Mouse (Mus musculus) retina, embryonic 14.5 days (tissue): ENCODE results near the gene Mtmr14.

ENCODE experiments used
- DNase-seq: peaks from one replicate; pipeline ENCODE4 v3.0.0-alpha.2; 2015; ENCODE audit warnings: low spot score

The Mtmr14 gene

GRCm38 (mm10) chr6:113281676-113282075, 44.0 kb downstream of the Mtmr14 start:
- peak; percentile 12 for DNase-seq

GRCm38 (mm10) chr6:113282101-113282802, 44.6 kb downstream of the Mtmr14 start, which contains the start of gene Cpne9:
Cpne9 (plus strand) TSS chr6:113282307.
- DNase-seq, result peak; percentile 75

GRCm38 (mm10) chr6:113282969-113283368, 45.3 kb downstream of the Mtmr14 start:
- peak; percentile 21 for DNase-seq

GRCm38 (mm10) chr6:113283500-113283899, 45.9 kb downstream of the Mtmr14 start:
- DNase-seq, result no peak

GRCm38 (mm10) chr6:113284931-113285330, 47.3 kb downstream of the Mtmr14 start:
- DNase-seq, result no peak

- no peak for DNase-seq
Observed at GRCm38 (mm10) chr6:113286316-113286715, 48.7 kb downstream of the Mtmr14 start.

- DNase-seq, result no peak
Observed at GRCm38 (mm10) chr6:113287236-113287635, 49.6 kb downstream of the Mtmr14 start.

GRCm38 (mm10) chr6:113289346-113289745, 51.7 kb downstream of the Mtmr14 start:
- DNase-seq, result no peak

GRCm38 (mm10) chr6:113290346-113290745, 52.7 kb downstream of the Mtmr14 start:
- DNase-seq, result no peak

GRCm38 (mm10) chr6:113292938-113293337, 55.3 kb downstream of the Mtmr14 start:
- DNase-seq, result no peak

- DNase-seq, result no peak
Observed at GRCm38 (mm10) chr6:113296046-113296445, 58.4 kb downstream of the Mtmr14 start.

GRCm38 (mm10) chr6:113296639-113297038, 59.0 kb downstream of the Mtmr14 start:
- no peak for DNase-seq

- DNase-seq, result no peak
Observed at GRCm38 (mm10) chr6:113301350-113301749, 63.7 kb downstream of the Mtmr14 start.

GRCm38 (mm10) chr6:113302258-113302657, 64.6 kb downstream of the Mtmr14 start:
- DNase-seq, result peak; percentile 75

GRCm38 (mm10) chr6:113306322-113306985, 68.8 kb downstream of the Mtmr14 start:
- DNase-seq, result peak; percentile 99

GRCm38 (mm10) chr6:113306986-113307349, 69.3 kb downstream of the Mtmr14 start, which contains the start of gene Brpf1:
Brpf1 (plus strand) TSS chr6:113307137.
- no peak for DNase-seq

- peak; percentile 38 for DNase-seq
Observed at GRCm38 (mm10) chr6:113307481-113308121, 70.0 kb downstream of the Mtmr14 start.

GRCm38 (mm10) chr6:113308141-113308540, 70.5 kb downstream of the Mtmr14 start:
- peak; percentile 55 for DNase-seq

- no peak for DNase-seq
Observed at GRCm38 (mm10) chr6:113315972-113316371, 78.3 kb downstream of the Mtmr14 start.

GRCm38 (mm10) chr6:113326533-113327315, 89.1 kb downstream of the Mtmr14 start, which contains the start of gene Ogg1:
Ogg1 (plus strand) TSS chr6:113326972.
- peak; percentile 98 for DNase-seq

- no peak for DNase-seq
Observed at GRCm38 (mm10) chr6:113329396-113329795, 91.8 kb downstream of the Mtmr14 start.

- no peak for DNase-seq
Observed at GRCm38 (mm10) chr6:113330547-113330946, 92.9 kb downstream of the Mtmr14 start.
